Mouse (Mus musculus): ENCODE measurements around the gene Kif5a.
A peak's percentile ranks its signal among the peaks of the same experiment; 100 is the strongest.
"Not testable (repeated sequence)": the region's sequence is repeated elsewhere in the genome, so short reads cannot be mapped to it uniquely, and the experiment has no call there.

Kif5a gene

GRCm38 (mm10) chr10:127193011-127193410 is 70.1 kb downstream of the Kif5a start:
- DNase-seq (ENCODE audit: low read depth, low spot score), result no peak

DNA sequence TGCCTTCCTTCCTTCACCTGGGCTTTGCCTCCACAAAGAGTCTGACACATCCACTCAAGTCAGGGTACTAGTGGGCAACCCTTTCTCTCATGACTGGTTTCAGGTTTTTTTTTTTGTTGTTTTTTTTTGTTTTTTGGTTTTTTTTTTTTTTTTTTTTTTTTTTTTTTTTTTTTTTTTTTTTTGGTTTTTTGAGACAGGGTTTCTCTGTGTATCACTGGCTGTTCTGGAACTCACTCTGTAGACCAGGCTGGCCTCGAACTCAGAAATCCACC is 71.2 kb downstream of the Kif5a start:
- not testable (repeated sequence) for DNase-seq (ENCODE audit: low read depth, low spot score)

DNA sequence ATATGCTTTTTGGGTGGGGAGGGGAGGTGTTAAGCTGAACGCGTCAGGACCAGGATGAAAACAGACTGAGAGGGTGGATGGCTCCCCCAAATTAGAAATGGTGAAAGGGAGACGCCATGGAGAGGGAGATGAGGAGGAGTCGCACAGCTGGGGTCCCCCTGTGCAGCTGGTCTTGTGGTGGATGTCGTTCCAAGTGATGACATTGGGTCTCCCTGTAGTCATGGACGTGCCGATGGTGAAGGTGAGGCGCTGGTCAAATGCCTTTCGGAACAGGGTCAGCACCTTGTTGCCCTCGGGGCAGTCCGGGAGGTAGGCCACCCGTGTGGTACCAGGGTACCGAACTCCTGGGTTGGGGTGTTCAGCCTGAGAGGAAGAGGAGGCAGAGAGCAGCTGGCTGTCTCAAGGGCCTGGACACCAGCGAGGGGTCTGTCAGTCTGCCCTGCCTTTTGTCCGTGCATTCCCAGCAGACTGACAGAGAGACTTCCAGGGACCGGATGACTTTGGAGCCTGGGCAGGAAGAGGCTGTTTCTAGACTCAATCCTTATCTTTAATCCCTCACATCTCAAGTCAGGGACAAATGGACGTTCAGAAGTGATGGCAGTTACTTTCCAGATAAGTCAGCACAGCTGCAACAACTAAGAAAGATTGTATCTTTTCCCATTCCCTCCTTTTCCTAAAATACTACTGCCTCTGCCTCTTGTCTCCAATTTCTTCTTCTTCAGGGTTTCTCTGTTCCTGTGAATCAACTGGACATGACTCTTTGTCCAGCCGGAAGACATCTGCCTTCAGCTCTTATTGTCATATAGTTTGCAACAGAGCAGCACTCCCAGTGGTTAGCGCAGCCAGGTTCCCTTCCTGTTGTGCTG is 71.7 kb downstream of the Kif5a start:
- no peak for DNase-seq (ENCODE audit: low read depth, low spot score)

GRCm38 (mm10) chr10:127190398-127191190 is 72.6 kb downstream of the Kif5a start:
- DNase-seq (ENCODE audit: low read depth, low spot score), result no peak

DNA sequence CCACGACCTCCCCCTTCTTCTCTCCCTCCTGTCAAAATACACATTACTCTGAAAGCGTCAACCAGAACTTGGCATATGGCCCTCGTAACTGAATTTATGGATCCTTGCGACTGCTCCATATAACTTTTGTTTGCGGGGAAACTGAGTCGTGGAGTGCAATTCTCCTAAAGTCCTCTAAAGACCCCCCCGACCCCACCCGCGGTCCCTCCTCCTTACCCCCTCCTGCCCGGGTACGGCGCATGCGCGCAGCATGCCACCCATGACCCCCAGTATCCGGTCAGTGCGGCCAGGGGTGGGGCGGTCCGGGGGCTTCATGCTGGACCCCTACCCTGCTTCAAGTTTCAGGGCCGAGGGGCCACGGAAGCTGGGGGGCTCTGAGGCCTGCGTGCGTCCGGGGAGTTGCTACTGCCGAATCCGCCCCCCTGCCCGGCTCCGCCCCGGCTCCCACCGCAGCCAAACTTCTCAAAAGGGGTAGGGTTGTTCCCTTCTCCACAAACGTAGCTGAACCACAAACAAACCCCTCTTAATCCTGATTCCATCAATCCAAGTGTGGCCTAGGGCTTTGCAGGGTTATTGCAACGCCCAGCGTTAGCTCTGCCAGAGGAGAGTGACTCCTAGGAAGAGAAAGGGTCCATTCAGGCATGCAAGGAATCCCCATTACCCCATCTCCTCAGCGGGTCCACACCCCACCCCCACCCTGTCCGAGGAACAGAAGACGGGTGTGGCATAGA is 73.3 kb downstream of the Kif5a start, which contains the start of gene Arhgef25:
TSS of gene Arhgef25 (minus strand) at position 433 of the 731 bp plus-strand sequence.
- no peak for DNase-seq (ENCODE audit: low read depth, low spot score)

GRCm38 (mm10) chr10:127189116-127189650 is 74.0 kb downstream of the Kif5a start:
- DNase-seq (ENCODE audit: low read depth, low spot score), result peak; percentile 51

GRCm38 (mm10) chr10:127188465-127189115 is 74.6 kb downstream of the Kif5a start:
- peak; percentile 85 for DNase-seq (ENCODE audit: low read depth, low spot score)

GRCm38 (mm10) chr10:127188079-127188453 is 75.1 kb downstream of the Kif5a start:
- DNase-seq (ENCODE audit: low read depth, low spot score), result no peak

- DNase-seq (ENCODE audit: low read depth, low spot score), result peak; percentile 94
Measured at GRCm38 (mm10) chr10:127187371-127188078, 75.6 kb downstream of the Kif5a start.

DNA sequence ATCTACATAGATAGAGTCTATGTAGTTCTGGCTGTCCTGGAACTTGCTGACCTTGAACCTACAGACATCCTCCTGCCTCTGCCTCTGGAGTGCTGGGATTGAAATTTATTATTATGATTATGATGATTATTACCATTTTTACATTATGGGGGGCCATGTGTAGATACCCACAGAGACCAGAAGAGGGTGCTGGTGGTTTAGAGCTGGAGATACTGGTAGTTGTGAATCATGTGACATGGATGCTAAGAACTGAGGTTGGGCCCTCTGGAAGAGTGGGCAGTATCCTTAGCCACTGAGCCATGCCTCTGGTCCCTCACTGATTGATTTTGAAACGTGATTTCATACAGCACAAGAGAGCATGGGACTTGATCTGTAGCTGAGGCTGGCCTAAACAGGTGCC is 76.7 kb downstream of the Kif5a start:
- no peak for DNase-seq (ENCODE audit: low read depth, low spot score)

- DNase-seq (ENCODE audit: low read depth, low spot score), result no peak
Measured at GRCm38 (mm10) chr10:127185506-127185905, 77.6 kb downstream of the Kif5a start.

DNA sequence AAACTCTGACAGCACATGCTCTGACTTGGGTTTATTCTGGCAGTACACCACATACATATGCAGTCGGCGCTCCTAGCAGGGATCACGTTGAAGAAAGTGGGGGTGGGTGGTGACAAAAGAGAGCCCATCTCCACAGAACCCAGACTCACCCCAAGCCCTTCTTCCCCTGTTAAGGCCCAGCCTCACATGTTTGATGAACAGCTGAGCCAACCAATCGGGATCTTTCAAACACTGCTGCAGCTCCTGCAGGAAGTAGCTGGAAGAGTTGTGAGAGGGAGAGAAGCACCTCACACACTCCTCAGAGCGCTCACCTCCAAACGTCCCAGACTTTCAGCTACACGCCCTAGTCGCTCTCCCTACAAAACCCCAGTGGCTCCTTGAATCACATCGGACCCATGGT is 78.0 kb downstream of the Kif5a start:
- peak; percentile 82 for DNase-seq (ENCODE audit: low read depth, low spot score)

GRCm38 (mm10) chr10:127183759-127184158 is 79.4 kb downstream of the Kif5a start:
- no peak for DNase-seq (ENCODE audit: low read depth, low spot score)

DNA sequence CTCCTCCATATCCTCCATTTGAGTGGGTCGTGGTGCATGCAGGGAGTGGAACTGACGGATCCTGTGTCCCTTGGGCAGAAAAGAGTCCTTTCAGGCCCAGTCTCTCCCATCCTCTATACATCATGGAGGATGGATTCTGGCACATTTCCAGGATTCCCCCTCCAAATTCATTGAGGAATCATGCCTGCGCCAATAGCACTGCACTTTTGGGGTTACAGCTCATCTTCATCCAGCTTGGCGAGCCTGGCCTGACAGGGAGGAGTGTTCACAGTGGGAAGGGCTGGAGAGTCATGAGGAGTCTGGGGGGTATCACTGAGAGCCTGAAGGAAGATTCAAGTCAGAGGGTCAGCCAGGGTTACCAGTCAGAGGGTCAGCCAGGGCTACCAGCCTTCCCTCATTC is 80.5 kb downstream of the Kif5a start:
- DNase-seq (ENCODE audit: low read depth, low spot score), result no peak

GRCm38 (mm10) chr10:127181566-127181965 is 81.6 kb downstream of the Kif5a start:
- no peak for DNase-seq (ENCODE audit: low read depth, low spot score)

DNA sequence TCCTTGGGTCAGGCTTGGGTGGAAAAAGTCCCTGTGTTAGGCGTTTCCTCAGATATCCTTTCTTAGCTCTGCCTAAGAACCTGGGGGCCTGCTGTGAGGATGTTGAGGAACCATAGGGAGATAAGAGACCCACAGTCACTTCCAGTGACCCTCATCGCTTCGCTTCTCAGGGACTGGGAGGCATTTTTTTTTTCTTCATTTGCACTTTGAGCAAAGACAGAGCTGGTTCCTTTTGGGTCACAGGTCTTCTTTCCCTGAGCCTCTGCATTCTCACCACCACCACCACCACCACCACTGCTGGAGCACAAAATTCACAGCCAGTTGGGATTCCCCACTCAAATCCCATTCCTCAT is 82.5 kb downstream of the Kif5a start:
- DNase-seq (ENCODE audit: low read depth, low spot score), result no peak

DNA sequence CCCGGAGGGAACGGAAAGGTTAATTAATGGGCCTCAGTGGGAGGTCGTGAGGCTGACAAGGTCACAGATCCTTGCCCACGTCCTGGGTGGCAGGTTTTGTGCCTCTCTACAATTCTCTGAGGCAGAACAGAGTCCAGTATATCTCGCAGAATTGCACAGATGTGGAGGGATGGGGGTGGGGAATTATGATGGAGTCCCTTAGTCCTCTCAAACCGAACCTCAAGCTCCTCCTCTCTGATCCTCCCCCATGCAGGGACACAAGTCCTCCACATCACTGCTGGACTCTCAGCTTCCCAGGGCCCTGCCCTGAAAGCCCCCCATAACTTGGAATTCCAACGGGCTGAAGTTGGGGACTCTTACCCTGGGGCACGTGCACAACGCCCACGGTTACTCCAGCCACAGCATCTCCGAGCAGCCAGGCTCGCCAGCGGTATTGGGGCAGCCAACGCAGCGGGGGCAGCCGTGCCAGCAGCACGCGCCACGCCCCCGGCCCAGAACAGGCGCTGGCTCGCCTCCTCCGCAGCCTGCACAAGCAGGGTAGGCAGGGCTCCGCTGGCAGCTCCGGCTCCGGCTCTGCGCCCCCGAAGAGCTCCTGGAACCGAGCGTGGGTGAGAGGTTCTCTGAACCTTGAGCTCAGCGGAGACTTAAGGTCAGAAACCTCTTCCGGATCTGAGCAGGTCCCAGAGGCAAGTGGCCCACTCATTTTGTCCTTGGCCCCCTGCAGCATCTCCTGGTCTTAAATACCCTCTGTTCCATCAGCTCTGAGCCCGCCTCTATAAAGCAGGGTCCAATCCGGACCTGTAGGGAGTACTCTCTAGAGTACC is 83.1 kb downstream of the Kif5a start, which contains the start of gene Slc26a10:
TSS of gene Slc26a10 (minus strand) at position 775 of the 824 bp plus-strand sequence.
- DNase-seq (ENCODE audit: low read depth, low spot score), result peak; percentile 61

- DNase-seq (ENCODE audit: low read depth, low spot score), result no peak
Measured at GRCm38 (mm10) chr10:127178286-127179027, 84.7 kb downstream of the Kif5a start.

GRCm38 (mm10) chr10:127177719-127178118 is 85.4 kb downstream of the Kif5a start:
- peak; percentile 91 for DNase-seq (ENCODE audit: low read depth, low spot score)
